Mouse (Mus musculus) spleen, adult 18-20 months (tissue): Measurements from ENCODE around the gene Scarb1.
A peak's percentile ranks its signal among the peaks of the same experiment; 100 is the strongest.

Source experiments
- DNase-seq, 2 experiments: peaks; one replicate each; pipeline ENCODE4 v3.0.0; 2022; ENCODE audit warnings: mixed read lengths in 2 of 2

The Scarb1 gene

GRCm38 (mm10) chr5:125269399-125269798, 71.5 kb downstream of the Scarb1 start:
- no peak for DNase-seq

- peak; percentile 30 to 72 for DNase-seq
Measured at GRCm38 (mm10) chr5:125268033-125268765, 72.7 kb downstream of the Scarb1 start.

- no peak for DNase-seq
Measured at GRCm38 (mm10) chr5:125267150-125267961, 73.5 kb downstream of the Scarb1 start.

- DNase-seq: no peak
Measured at GRCm38 (mm10) chr5:125266128-125266527, 74.8 kb downstream of the Scarb1 start.

GRCm38 (mm10) chr5:125264700-125265099, 76.2 kb downstream of the Scarb1 start:
- no peak for DNase-seq

GRCm38 (mm10) chr5:125262578-125262977, 78.3 kb downstream of the Scarb1 start:
- DNase-seq: no peak

GRCm38 (mm10) chr5:125253917-125254316, 87.0 kb downstream of the Scarb1 start:
- no peak for DNase-seq

GRCm38 (mm10) chr5:125253448-125253847, 87.4 kb downstream of the Scarb1 start:
- no peak for DNase-seq

- no peak for DNase-seq
Measured at GRCm38 (mm10) chr5:125252664-125253063, 88.2 kb downstream of the Scarb1 start.

- DNase-seq: no peak
Measured at GRCm38 (mm10) chr5:125251885-125252615, 88.8 kb downstream of the Scarb1 start.

GRCm38 (mm10) chr5:125249187-125249586, 91.7 kb downstream of the Scarb1 start:
- no peak for DNase-seq

- DNase-seq: no peak
Measured at GRCm38 (mm10) chr5:125246711-125247110, 94.2 kb downstream of the Scarb1 start.

- no peak for DNase-seq
Measured at GRCm38 (mm10) chr5:125245534-125246151, 95.3 kb downstream of the Scarb1 start.

- DNase-seq: no peak
Measured at GRCm38 (mm10) chr5:125244825-125245533, 95.9 kb downstream of the Scarb1 start.

GRCm38 (mm10) chr5:125243928-125244327, 97.0 kb downstream of the Scarb1 start:
- no peak for DNase-seq

- DNase-seq: no peak
Measured at GRCm38 (mm10) chr5:125242111-125242510, 98.8 kb downstream of the Scarb1 start.

- DNase-seq: no peak
Measured at GRCm38 (mm10) chr5:125241627-125242026, 99.3 kb downstream of the Scarb1 start.

GRCm38 (mm10) chr5:125240124-125240781, 100.6 kb downstream of the Scarb1 start:
- no peak for DNase-seq

- no peak for DNase-seq
Measured at GRCm38 (mm10) chr5:125235874-125236273, 105.0 kb downstream of the Scarb1 start.

GRCm38 (mm10) chr5:125235398-125235797, 105.5 kb downstream of the Scarb1 start:
- no peak for DNase-seq

- no peak for DNase-seq
Measured at GRCm38 (mm10) chr5:125234399-125234798, 106.5 kb downstream of the Scarb1 start.

GRCm38 (mm10) chr5:125233478-125233877, 107.4 kb downstream of the Scarb1 start:
- no peak for DNase-seq
